Mouse (Mus musculus) 3T3-L1 (cell line): ENCODE results near the gene Emc4.

ENCODE experiments used
- DNase-seq: peaks from one replicate; pipeline ENCODE4 v3.0.0-alpha.2; 2015; ENCODE audit warnings: low read depth, low spot score

Emc4 gene

GRCm38 (mm10) chr2:112367726-112368673 lies at the start of gene Emc4:
Gene Emc4 (minus strand): TSS chr2:112368027.
- peak; percentile 94 for DNase-seq

- no peak for DNase-seq
Measured at GRCm38 (mm10) chr2:112407030-112407429, 39.2 kb upstream of the Emc4 start.

GRCm38 (mm10) chr2:112396649-112397048 lies 28.8 kb upstream of the Emc4 start:
- no peak for DNase-seq

- no peak for DNase-seq
Measured at GRCm38 (mm10) chr2:112393958-112394357, 26.1 kb upstream of the Emc4 start.

- DNase-seq = no peak
Measured at GRCm38 (mm10) chr2:112392689-112393088, 24.9 kb upstream of the Emc4 start.

- no peak for DNase-seq
Measured at GRCm38 (mm10) chr2:112391346-112392000, 23.6 kb upstream of the Emc4 start.

GRCm38 (mm10) chr2:112390843-112391242 lies 23.0 kb upstream of the Emc4 start:
- DNase-seq = no peak

GRCm38 (mm10) chr2:112381219-112381618 lies 13.4 kb upstream of the Emc4 start:
- DNase-seq = no peak

- DNase-seq = peak; percentile 36
Measured at GRCm38 (mm10) chr2:112380131-112380530, 12.3 kb upstream of the Emc4 start.

GRCm38 (mm10) chr2:112378973-112379898 lies 11.4 kb upstream of the Emc4 start, which contains the start of gene Katnbl1:
Gene Katnbl1 (plus strand): TSS chr2:112379211.
- DNase-seq = peak; percentile 93

- DNase-seq = no peak
Measured at GRCm38 (mm10) chr2:112374610-112375009, 6.8 kb upstream of the Emc4 start.

GRCm38 (mm10) chr2:112373141-112373540 lies 5.3 kb upstream of the Emc4 start:
- peak; percentile 99 for DNase-seq

- peak; percentile 87 for DNase-seq
Measured at GRCm38 (mm10) chr2:112369941-112370340, 2.1 kb upstream of the Emc4 start.

GRCm38 (mm10) chr2:112367222-112367621 lies 605 bp downstream of the Emc4 start:
- DNase-seq = no peak

- no peak for DNase-seq
Measured at GRCm38 (mm10) chr2:112360781-112361169, 7.1 kb downstream of the Emc4 start.

- no peak for DNase-seq
Measured at GRCm38 (mm10) chr2:112360012-112360780, 7.6 kb downstream of the Emc4 start.

GRCm38 (mm10) chr2:112359611-112360010 lies 8.2 kb downstream of the Emc4 start:
- DNase-seq = peak; percentile 86

GRCm38 (mm10) chr2:112353685-112354455 lies 14.0 kb downstream of the Emc4 start:
- DNase-seq = no peak

- DNase-seq = no peak
Measured at GRCm38 (mm10) chr2:112348246-112348645, 19.6 kb downstream of the Emc4 start.

- DNase-seq = no peak
Measured at GRCm38 (mm10) chr2:112341117-112341516, 26.7 kb downstream of the Emc4 start.
